9 mouse cellular contexts compared by ENCODE assay signal in genomic region chr5:112210104-112210503, GRCm38 (mm10). TPM values are rescaled to one million over a fixed set of nuclear protein-coding genes. Genes with fewer than 3 reads are reported as not detected.
DNase-seq lines count a peak whose midpoint lies in the region; ATAC-seq and TF ChIP-seq lines count a peak whose summit lies in the region.
"Had no signal": no experiment of that assay in that cellular context is flagged by ENCODE, and none has a peak within 500 bp of the region (broad histone marks: within the 10 kb centered on the region; RNA-seq: fewer than 3 reads in every experiment).

No protein-coding gene starts in this region.

- no peaks in the 10 kb centered on the region for H3K27me3 ChIP-seq in intestine, postnatal 0 days (replicated peaks; ENCODE audit: control insufficient read depth, insufficient read depth, low read length)
- no peaks in the 10 kb centered on the region for H3K27me3 ChIP-seq in intestine, embryonic 16.5 days (replicated peaks; ENCODE audit: control insufficient read depth, insufficient read depth, low read length)
- H3K27me3 ChIP-seq in ES-Bruce4 (ENCODE audit: control insufficient read depth, insufficient read depth, low read length, poor library complexity, severe bottlenecking): no peaks in the 10 kb centered on the region
- H3K27me3 ChIP-seq in forebrain, embryonic 14.5 days (replicated peaks; ENCODE audit: control insufficient read depth, insufficient read depth, low read length): no peaks in the 10 kb centered on the region
- no peaks in the 10 kb centered on the region for H3K27me3 ChIP-seq in midbrain, embryonic 14.5 days (ENCODE audit: control insufficient read depth, insufficient read depth, low read length)

- whole genome bisulfite sequencing in intestine, postnatal 0 days: 29% methylated on average over 8 of the region's 8 CpGs
- WGBS in intestine, embryonic 16.5 days: 30% methylated on average over 8 of the region's 8 CpGs
- WGBS in forebrain, embryonic 14.5 days: 22% methylated on average over 8 of the region's 8 CpGs
- WGBS in midbrain, embryonic 14.5 days: 24% methylated on average over 8 of the region's 8 CpGs

- no peak overlapping the region for H3K4me2 ChIP-seq in intestine, postnatal 0 days (replicated peaks; ENCODE audit: low read depth)
- no peak overlapping the region for H3K4me2 ChIP-seq in intestine, embryonic 16.5 days (ENCODE audit: low read depth, low read length)
- H3K4me2 ChIP-seq in forebrain, embryonic 14.5 days (ENCODE audit: low read length): no peak overlapping the region
- no peak overlapping the region for H3K4me2 ChIP-seq in midbrain, embryonic 14.5 days (ENCODE audit: low read length)

- TF ChIP-seq POLR2A in ES-Bruce4 (IDR thresholded peaks at IDR 0.05; ENCODE audit: insufficient read depth, low read length): no peak

- no peak overlapping the region for H3K27ac ChIP-seq in intestine, postnatal 0 days (ENCODE audit: low read depth, low read length)
- H3K27ac ChIP-seq in intestine, embryonic 16.5 days (ENCODE audit: low read length): no peak overlapping the region
- H3K27ac ChIP-seq in ES-Bruce4 (ENCODE audit: insufficient read depth, low read length): no peak overlapping the region
- no peak overlapping the region for H3K27ac ChIP-seq in forebrain, embryonic 14.5 days (ENCODE audit: low read depth, low read length)
- no peak overlapping the region for H3K27ac ChIP-seq in midbrain, embryonic 14.5 days (replicated peaks; ENCODE audit: low read depth, low read length)

- no peak for TF ChIP-seq EP300 in ES-Bruce4 (IDR thresholded peaks at IDR 0.05; ENCODE audit: insufficient read depth, low read depth, low read length)

- DNase-seq in adrenal gland, postnatal 25 days: peak; percentile 52
- peak; percentile 80 for DNase-seq in forebrain, embryonic 14.5 days (ENCODE audit: low spot score)
- DNase-seq in layer of hippocampus, postnatal 25 days (ENCODE audit: extremely low spot score in 1 of 2, low spot score in 1 of 2): peak; percentile 65 to 74
- peak; percentile 86 for DNase-seq in midbrain, embryonic 14.5 days
- peak; percentile 59 for DNase-seq in thymus, postnatal 14 days

- no peaks in the 10 kb centered on the region for H3K9me3 ChIP-seq in intestine, postnatal 0 days (ENCODE audit: control insufficient read depth)
- no peaks in the 10 kb centered on the region for H3K9me3 ChIP-seq in intestine, embryonic 16.5 days (ENCODE audit: control insufficient read depth, low read length)
- no peaks in the 10 kb centered on the region for H3K9me3 ChIP-seq in ES-Bruce4 (replicated peaks; ENCODE audit: control insufficient read depth, insufficient read depth, low read length, poor library complexity, severe bottlenecking)
- no peaks in the 10 kb centered on the region for H3K9me3 ChIP-seq in forebrain, embryonic 14.5 days (replicated peaks; ENCODE audit: control insufficient read depth, low read length)
- H3K9me3 ChIP-seq in midbrain, embryonic 14.5 days (ENCODE audit: control insufficient read depth, low read length): no peaks in the 10 kb centered on the region

- TF ChIP-seq CTCF in intestine, postnatal 0 days (IDR thresholded peaks at IDR 0.05; ENCODE audit: low read depth): peak; percentile 90
- TF ChIP-seq CTCF in ES-Bruce4 (IDR thresholded peaks at IDR 0.05; ENCODE audit: low read depth, low read length): peak; percentile 97

- H3K36me3 ChIP-seq in intestine, postnatal 0 days (ENCODE audit: control insufficient read depth, insufficient read depth): no peaks in the 10 kb centered on the region
- H3K36me3 ChIP-seq in intestine, embryonic 16.5 days (ENCODE audit: control insufficient read depth, insufficient read depth, low read length): no peaks in the 10 kb centered on the region
- H3K36me3 ChIP-seq in ES-Bruce4 (ENCODE audit: control insufficient read depth, insufficient read depth, low read length, poor library complexity, severe bottlenecking): no peaks in the 10 kb centered on the region
- H3K36me3 ChIP-seq in forebrain, embryonic 14.5 days (ENCODE audit: control insufficient read depth, insufficient read depth, low read length): no peaks in the 10 kb centered on the region
- H3K36me3 ChIP-seq in midbrain, embryonic 14.5 days (ENCODE audit: control insufficient read depth, insufficient read depth, low read length): no peaks in the 10 kb centered on the region

- ATAC-seq in intestine, postnatal 0 days: no peak
- ATAC-seq in intestine, embryonic 16.5 days: no peak
- ATAC-seq in forebrain, embryonic 14.5 days: peak; percentile 10; the same call in 1 of the 2 replicates
- ATAC-seq in midbrain, embryonic 14.5 days (ENCODE audit: low FRiP score, low TSS enrichment): no peak

- H3K9ac ChIP-seq in intestine, postnatal 0 days (ENCODE audit: low read depth, low read length): no peak overlapping the region
- H3K9ac ChIP-seq in intestine, embryonic 16.5 days (ENCODE audit: low read depth, low read length): no peak overlapping the region
- no peak overlapping the region for H3K9ac ChIP-seq in ES-Bruce4 (ENCODE audit: low read depth, poor library complexity, severe bottlenecking)
- no peak overlapping the region for H3K9ac ChIP-seq in forebrain, embryonic 14.5 days (ENCODE audit: low read length)
- no peak overlapping the region for H3K9ac ChIP-seq in midbrain, embryonic 14.5 days (replicated peaks; ENCODE audit: low read length)

- 0 out of 2 replicates have a peak, but pooled peaks cover 3% of the 10 kb centered on the region for H3K4me1 ChIP-seq in intestine, postnatal 0 days (replicated peaks; ENCODE audit: control insufficient read depth, insufficient read depth, low read length)
- H3K4me1 ChIP-seq in intestine, embryonic 16.5 days (ENCODE audit: control insufficient read depth, insufficient read depth, low read length): peaks cover 8% of the 10 kb centered on the region
- peaks cover 5% of the 10 kb centered on the region for H3K4me1 ChIP-seq in ES-Bruce4 (ENCODE audit: control insufficient read depth, insufficient read depth, low read length)
- peaks cover 20% of the 10 kb centered on the region for H3K4me1 ChIP-seq in forebrain, embryonic 14.5 days (ENCODE audit: control insufficient read depth, insufficient read depth, low read length)
- H3K4me1 ChIP-seq in midbrain, embryonic 14.5 days (ENCODE audit: control insufficient read depth, insufficient read depth, low read length): peaks cover 27% of the 10 kb centered on the region

- H3K4me3 ChIP-seq in intestine, postnatal 0 days (ENCODE audit: low read depth, low read length): no peak overlapping the region
- no peak overlapping the region for H3K4me3 ChIP-seq in intestine, embryonic 16.5 days (ENCODE audit: low read length)
- no peak overlapping the region for H3K4me3 ChIP-seq in ES-Bruce4 (ENCODE audit: low read depth, low read length)
- no peak overlapping the region for H3K4me3 ChIP-seq in forebrain, embryonic 14.5 days (ENCODE audit: low read depth, low read length)
- H3K4me3 ChIP-seq in midbrain, embryonic 14.5 days (replicated peaks; ENCODE audit: low read depth, low read length): no peak overlapping the region
- H3K4me3 ChIP-seq: myocyte had no signal

RNA-seq across cellular contexts. Expression of gene Cryba4, which starts 42.2 kb away (rescaled TPM):
- 1.1 and 1.3 TPM in 2 replicates for polyA plus RNA-seq in intestine, postnatal 0 days (2015; fragmentation: Nextera tagmentation; extraction: Ambion mirVana)
- polyA plus RNA-seq in intestine, embryonic 16.5 days (2015; fragmentation: Nextera tagmentation; extraction: Ambion mirVana): 1.3 and 1.5 TPM in 2 replicates
- polyA plus RNA-seq in ES-Bruce4 (2011; ENCODE audit: insufficient read depth, insufficient read length, low read depth, missing spikeins): not detected in 2 replicates
- total RNA-seq in adrenal gland, postnatal 25 days (2021): 14.8 and 16.5 TPM in 2 replicates
- 1.4 and 2.2 TPM in 2 replicates for polyA plus RNA-seq in forebrain, embryonic 14.5 days (2014; fragmentation: Nextera tagmentation; extraction: Ambion mirVana)
- 1 to 10 TPM; 1.1 to 1.2 TPM for total RNA-seq in layer of hippocampus, postnatal 25 days (2021)
- 0.93 and 1.2 TPM in 2 replicates for polyA plus RNA-seq in midbrain, embryonic 14.5 days (2014; fragmentation: Nextera tagmentation; extraction: Ambion mirVana)

RNA-seq across cellular contexts. Expression of gene Crybb1, which starts 45.5 kb away (rescaled TPM):
- polyA plus RNA-seq in intestine, postnatal 0 days (2015; fragmentation: Nextera tagmentation; extraction: Ambion mirVana): 0.22 and 0.34 TPM in 2 replicates
- polyA plus RNA-seq in intestine, embryonic 16.5 days (2015; fragmentation: Nextera tagmentation; extraction: Ambion mirVana): 2.7 and 2.9 TPM in 2 replicates
- polyA plus RNA-seq in ES-Bruce4 (2011; ENCODE audit: insufficient read depth, insufficient read length, low read depth, missing spikeins): not detected in 2 replicates
- 1.1 and 2.7 TPM in 2 replicates for total RNA-seq in adrenal gland, postnatal 25 days (2021)
- polyA plus RNA-seq in forebrain, embryonic 14.5 days (2014; fragmentation: Nextera tagmentation; extraction: Ambion mirVana): 2.5 and 4.6 TPM in 2 replicates
- 1 to 10 TPM; 7.4 to 7.9 TPM for total RNA-seq in layer of hippocampus, postnatal 25 days (2021)
- polyA plus RNA-seq in midbrain, embryonic 14.5 days (2014; fragmentation: Nextera tagmentation; extraction: Ambion mirVana): 1.9 and 3.8 TPM in 2 replicates
